Mouse (Mus musculus) myocyte (in vitro differentiated cells): ENCODE measurements at regions not wholly inside any gene's neighbourhood (a gene's known extent, or its start where the extent isn't known, plus 50 kb on each side); places are given as distances from the start of the nearest gene placed in this dataset.

ENCODE experiments used
- CEBPB ChIP-seq: IDR thresholded peaks from 2 replicates; pipeline ENCODE4 v1.6.1; 2011; ENCODE audit warnings: mild to moderate bottlenecking, moderate library complexity; ENCODE audit not compliant: poor library complexity, insufficient read depth, severe bottlenecking
- E2F4 ChIP-seq: IDR thresholded peaks from one replicate; pipeline ENCODE4 v1.6.1; 2011; ENCODE audit warnings: mild to moderate bottlenecking, control low read depth, moderate library complexity; ENCODE audit not compliant: insufficient read depth
- MAX ChIP-seq: IDR thresholded peaks from one replicate; pipeline ENCODE4 v1.6.1; 2011; ENCODE audit warnings: low read depth, mild to moderate bottlenecking, control low read depth
- MYOD1 ChIP-seq, 3 experiments: IDR thresholded peaks; one replicate each; pipeline ENCODE4 v1.6.1; 2011; ENCODE audit warnings: control low read depth in 2 of 3, low read depth in 2 of 3, mild to moderate bottlenecking in 2 of 3, moderate library complexity in 1 of 3; ENCODE audit not compliant: insufficient read length in 2 of 3, control insufficient read depth in 1 of 3
- MYOG ChIP-seq, 3 experiments: IDR thresholded peaks; one replicate each; pipeline ENCODE4 v1.6.1; 2011; ENCODE audit warnings: control low read depth in 2 of 3, low read depth in 2 of 3, mild to moderate bottlenecking in 2 of 3; ENCODE audit not compliant: insufficient read length in 2 of 3, control insufficient read depth in 1 of 3, insufficient read depth in 1 of 3
- POLR2A ChIP-seq: IDR thresholded peaks from one replicate; pipeline ENCODE4 v1.6.1; 2011; ENCODE audit warnings: low read depth, mild to moderate bottlenecking, control low read depth, moderate library complexity; ENCODE audit not compliant: insufficient read length
- POLR2AphosphoS2 ChIP-seq: IDR thresholded peaks from one replicate; pipeline ENCODE4 v1.6.1; 2011; ENCODE audit warnings: low read depth, control low read depth; ENCODE audit not compliant: insufficient read length
- REST ChIP-seq: IDR thresholded peaks from one replicate; pipeline ENCODE4 v1.6.1; 2011; ENCODE audit warnings: mild to moderate bottlenecking, control low read depth, moderate library complexity; ENCODE audit not compliant: insufficient read depth, insufficient read length
- TCF12 ChIP-seq: IDR thresholded peaks from one replicate; pipeline ENCODE4 v1.6.1; 2011; ENCODE audit warnings: mild to moderate bottlenecking, control low read depth; ENCODE audit not compliant: poor library complexity, insufficient read depth, severe bottlenecking
- TCF3 ChIP-seq: IDR thresholded peaks from one replicate; pipeline ENCODE4 v1.6.1; 2011; ENCODE audit warnings: low read depth, control low read depth; ENCODE audit not compliant: insufficient read length
- USF1 ChIP-seq: IDR thresholded peaks from one replicate; pipeline ENCODE4 v1.6.1; 2011; ENCODE audit warnings: low read depth, mild to moderate bottlenecking, control low read depth, moderate library complexity

GRCm38 (mm10) chr3:121618561-121618960 lies 52.0 kb upstream of the 4930432M17Rik start:
- TF ChIP-seq TCF3: no peak
- TF ChIP-seq POLR2A: no peak
- TF ChIP-seq POLR2AphosphoS2: no peak
- TF ChIP-seq MYOG (IDR thresholded peaks at IDR 0.05; ENCODE audit: control insufficient read depth in 1 of 3, insufficient read depth in 1 of 3, insufficient read length in 2 of 3, low read depth in 2 of 3): no peak
- TF ChIP-seq TCF12: no peak
- TF ChIP-seq REST: no peak
- TF ChIP-seq CEBPB: no peak
- no peak for TF ChIP-seq MAX
- no peak for TF ChIP-seq USF1
- TF ChIP-seq E2F4: no peak
- TF ChIP-seq MYOD1 (IDR thresholded peaks at IDR 0.05; ENCODE audit: control insufficient read depth in 1 of 3, insufficient read length in 2 of 3, low read depth in 2 of 3): no peak
